Comparison of ENCODE assay signal across 8 mouse cellular contexts in the genomic region with DNA sequence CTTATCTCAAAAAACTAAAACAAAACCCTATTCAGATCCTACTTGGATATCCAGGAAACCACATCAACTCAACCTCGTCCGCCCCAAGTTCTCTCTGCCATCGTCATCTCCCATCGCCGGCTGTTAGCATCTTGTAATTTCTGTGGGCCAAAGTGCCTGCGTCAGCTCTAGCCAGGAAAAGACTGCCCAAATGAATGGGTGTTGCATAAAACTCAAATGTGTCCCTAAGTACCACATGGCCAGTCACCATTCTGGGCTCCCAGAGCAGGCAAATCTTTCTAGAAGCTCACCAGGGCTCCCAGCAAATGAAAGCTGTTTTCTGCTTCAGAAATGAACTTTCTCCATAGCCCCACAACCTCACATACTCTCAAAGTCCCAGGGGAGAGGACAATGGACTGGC. TPM values are rescaled to one million over a fixed set of nuclear protein-coding genes. Genes with fewer than 3 reads are reported as not detected.
DNase-seq lines count a peak whose midpoint lies in the region; ATAC-seq and TF ChIP-seq lines count a peak whose summit lies in the region.

No protein-coding gene starts in this region.

- H3K4me3 ChIP-seq in heart, adult 2 months = peak overlapping the region; percentile 88; the same call in 1 of the 2 replicates
- H3K4me3 ChIP-seq in cortical plate, adult 2 months (ENCODE audit: insufficient read depth, low read length) = peak overlapping the region; percentile 89; the same call in 1 of the 2 replicates
- H3K4me3 ChIP-seq in hindbrain, embryonic 15.5 days = peak overlapping the region; percentile 90
- H3K4me3 ChIP-seq in lung, postnatal 0 days (ENCODE audit: low read depth, low read length) = no peak overlapping the region

- 30% methylated on average over 6 of the region's 6 CpGs for WGBS in heart, adult 2 months
- WGBS in hindbrain, embryonic 15.5 days = 63% methylated on average over 6 of the region's 6 CpGs
- 39% methylated on average over 6 of the region's 6 CpGs for WGBS in lung, postnatal 0 days

- ATAC-seq in hindbrain, embryonic 15.5 days (ENCODE audit: low FRiP score, low read depth) = no peak
- ATAC-seq in lung, postnatal 0 days = no peak
- ATAC-seq in inflammation-experienced regulatory T-cells, adult 6 months = no peak

- H3K27me3 ChIP-seq in heart, adult 2 months (ENCODE audit: control insufficient read depth, insufficient read depth, low read length) = no peaks in the 10 kb centered on the region
- no peaks in the 10 kb centered on the region for H3K27me3 ChIP-seq in hindbrain, embryonic 15.5 days
- no peaks in the 10 kb centered on the region for H3K27me3 ChIP-seq in lung, postnatal 0 days (replicated peaks; ENCODE audit: insufficient read depth, low read length)

- H3K4me1 ChIP-seq in heart, adult 2 months (ENCODE audit: control insufficient read depth, insufficient read depth, low read length) = peaks cover 44% of the 10 kb centered on the region
- peaks cover 20% of the 10 kb centered on the region for H3K4me1 ChIP-seq in cortical plate, adult 2 months (ENCODE audit: control insufficient read depth, insufficient read depth, low read length)
- H3K4me1 ChIP-seq in hindbrain, embryonic 15.5 days (replicated peaks) = peaks cover 86% of the 10 kb centered on the region
- peaks cover 52% of the 10 kb centered on the region for H3K4me1 ChIP-seq in lung, postnatal 0 days (ENCODE audit: insufficient read depth, low read depth, low read length)

- no peak for TF ChIP-seq EP300 in heart, adult 2 months (IDR thresholded peaks at IDR 0.05; ENCODE audit: insufficient read depth, low read depth, low read length)
- no peak for TF ChIP-seq EP300 in lung, postnatal 0 days (IDR thresholded peaks at IDR 0.05)

- no peaks in the 10 kb centered on the region for H3K9me3 ChIP-seq in hindbrain, embryonic 15.5 days
- H3K9me3 ChIP-seq in lung, postnatal 0 days (ENCODE audit: low read length) = no peaks in the 10 kb centered on the region

- DNase-seq in heart, adult 2 months = peak in 1 of 2 experiments; percentile 30
- no peak for DNase-seq in heart, postnatal 25 days (ENCODE audit: low spot score)
- no peak for DNase-seq in lung, postnatal 0 days (ENCODE audit: low spot score)
- no peak for DNase-seq in frontal cortex, adult 2 months (ENCODE audit: extremely low spot score in 1 of 2, low spot score in 1 of 2)
- no peak for DNase-seq in natural killer cell, adult 2 months (ENCODE audit: low spot score in 2 of 2)

- peaks cover 2% of the 10 kb centered on the region; the same call in 1 of the 2 replicates for H3K79me2 ChIP-seq in heart, adult 2 months (replicated peaks; ENCODE audit: control insufficient read depth, insufficient read depth, low read length)

- TF ChIP-seq CTCF in heart, adult 2 months (IDR thresholded peaks at IDR 0.05) = no peak
- TF ChIP-seq CTCF in cortical plate, adult 2 months (IDR thresholded peaks at IDR 0.05; ENCODE audit: extremely low read depth, insufficient read depth, low read length) = no peak
- TF ChIP-seq CTCF in lung, postnatal 0 days (IDR thresholded peaks at IDR 0.05) = no peak

- TF ChIP-seq POLR2A in heart, adult 2 months (IDR thresholded peaks at IDR 0.05; ENCODE audit: insufficient read depth, low read depth, low read length) = no peak
- TF ChIP-seq POLR2A in cortical plate, adult 2 months (IDR thresholded peaks at IDR 0.05; ENCODE audit: extremely low read depth, insufficient read depth, low read length) = no peak

- H3K27ac ChIP-seq in heart, adult 2 months = peak overlapping the region; percentile 96
- H3K27ac ChIP-seq in cortical plate, adult 2 months (ENCODE audit: insufficient read depth, low read length) = no peak overlapping the region
- H3K27ac ChIP-seq in hindbrain, embryonic 15.5 days (replicated peaks) = peak overlapping the region; percentile 81
- peak overlapping the region; percentile 87 for H3K27ac ChIP-seq in lung, postnatal 0 days (ENCODE audit: low read length)

- H3K9ac ChIP-seq in heart, adult 2 months (ENCODE audit: low read depth, low read length) = no peak overlapping the region
- H3K9ac ChIP-seq in hindbrain, embryonic 15.5 days = peak overlapping the region; percentile 92; the same call in 1 of the 2 replicates
- H3K9ac ChIP-seq in lung, postnatal 0 days (replicated peaks; ENCODE audit: low read depth) = no peak overlapping the region

- H3K36me3 ChIP-seq in heart, adult 2 months (ENCODE audit: control insufficient read depth, insufficient read depth, low read length) = no peaks in the 10 kb centered on the region
- no peaks in the 10 kb centered on the region for H3K36me3 ChIP-seq in hindbrain, embryonic 15.5 days
- no peaks in the 10 kb centered on the region for H3K36me3 ChIP-seq in lung, postnatal 0 days (ENCODE audit: insufficient read depth, low read length)

- peak overlapping the region; percentile 81 for H3K4me2 ChIP-seq in hindbrain, embryonic 15.5 days
- H3K4me2 ChIP-seq in lung, postnatal 0 days (replicated peaks; ENCODE audit: low read depth, low read length) = peak overlapping the region; percentile 86

- intact Hi-C loops in heart, adult 2 months (cut with DNase I) = no loop called here
- intact Hi-C loops in heart, postnatal 25 days (cut with DNase I) = loop anchor here (2.0 kb wide), 1 partner anchor 15 kb away; no protein-coding TSS in a partner anchor

RNA-seq across cellular contexts. Expression of a gene that starts 2.1 kb away (rescaled TPM):
- 10 to 100 TPM; 19.1 to 21.1 TPM for total RNA-seq in heart, adult 2 months (2021)
- polyA plus RNA-seq in heart, adult 2 months (2012; rRNA removed) = 31.3 TPM in 2 replicates
- total RNA-seq in heart, postnatal 25 days (2021) = 10 to 100 TPM; 18.7 to 20.7 TPM
- polyA plus RNA-seq in cortical plate, adult 2 months (2012; rRNA removed) = 52.3 and 56.5 TPM in 2 replicates
- polyA plus RNA-seq in hindbrain, embryonic 15.5 days (2015; fragmentation: Nextera tagmentation; extraction: Ambion mirVana) = 46.5 and 54.2 TPM in 2 replicates
- polyA plus RNA-seq in lung, postnatal 0 days (2015; fragmentation: Nextera tagmentation; extraction: Ambion mirVana) = 29.3 and 34.2 TPM in 2 replicates
- polyA plus RNA-seq in frontal cortex, adult 2 months (2012; rRNA removed) = 42.1 and 44.2 TPM in 2 replicates
- under 1 TPM in 2 of 3 experiments, not detected in 1; 0.17 to 0.25 TPM for polyA plus RNA-seq in inflammation-experienced regulatory T-cells, adult 6 months (2017; shearing (Covaris generic))

RNA-seq across cellular contexts. Expression of a gene that starts 50.7 kb away (rescaled TPM):
- not detected for total RNA-seq in heart, adult 2 months (2021)
- 0.68 and 0.82 TPM in 2 replicates for polyA plus RNA-seq in heart, adult 2 months (2012; rRNA removed)
- not detected for total RNA-seq in heart, postnatal 25 days (2021)
- 0.25 TPM in 1 of 2 replicates, not detected in the other for polyA plus RNA-seq in cortical plate, adult 2 months (2012; rRNA removed)
- 1.00 and 1.9 TPM in 2 replicates for polyA plus RNA-seq in hindbrain, embryonic 15.5 days (2015; fragmentation: Nextera tagmentation; extraction: Ambion mirVana)
- not detected in 2 replicates for polyA plus RNA-seq in lung, postnatal 0 days (2015; fragmentation: Nextera tagmentation; extraction: Ambion mirVana)
- polyA plus RNA-seq in frontal cortex, adult 2 months (2012; rRNA removed) = 0.24 and 0.25 TPM in 2 replicates
- not detected for polyA plus RNA-seq in inflammation-experienced regulatory T-cells, adult 6 months (2017; shearing (Covaris generic))

Comparison
In these comparisons a context has a peak if more than half of its experiments do, and no peak if none do; other contexts are left out.
1. RNA of a gene that starts 2.1 kb away (polyA plus RNA-seq): 52.3 to 56.5 TPM in cortical plate, adult 2 months, 46.5 to 54.2 TPM in hindbrain, embryonic 15.5 days, 42.1 to 44.2 TPM in frontal cortex, adult 2 months, 31.3 TPM in heart, adult 2 months and 29.3 to 34.2 TPM in lung, postnatal 0 days; 0.17 to 0.25 TPM in inflammation-experienced regulatory T-cells, adult 6 months; every median in the first group is over 10 times any median in the second.